Mouse (Mus musculus): Measurements from ENCODE around the gene Arid5b. TPM values are rescaled to one million over a fixed set of nuclear protein-coding genes. Genes with fewer than 3 reads are reported as not detected.

Gene Arid5b
- polyA plus RNA-seq, 1 experiment from 2014 or later = 18.9 TPM

GRCm38 (mm10) chr10:68156646-68157245 lies 121.8 kb downstream of the Arid5b start:
- Histone ChIP-seq H3K9me3 (replicated peaks) (no peaks in the 10 kb centered on the region), H3K27me3 (replicated peaks) (no peaks in the 10 kb centered on the region), H3K9ac (no peak overlapping the region), H3K4me3 (no peak overlapping the region), H3K36me3 (peaks cover 2% of the 10 kb centered on the region; the same call in 1 of the 2 replicates), H3K4me1 (replicated peaks) (peaks cover 33% of the 10 kb centered on the region), H3K4me2 (no peak overlapping the region), H3K27ac (ENCODE audit: poor library complexity, severe bottlenecking) (no peak overlapping the region; the same call in 1 of the 2 replicates)
- 50% methylated on average over 10 of the region's 10 CpGs for WGBS
- ATAC-seq (ENCODE audit: insufficient number of reproducible peaks, low FRiP score) = no peak

DNA sequence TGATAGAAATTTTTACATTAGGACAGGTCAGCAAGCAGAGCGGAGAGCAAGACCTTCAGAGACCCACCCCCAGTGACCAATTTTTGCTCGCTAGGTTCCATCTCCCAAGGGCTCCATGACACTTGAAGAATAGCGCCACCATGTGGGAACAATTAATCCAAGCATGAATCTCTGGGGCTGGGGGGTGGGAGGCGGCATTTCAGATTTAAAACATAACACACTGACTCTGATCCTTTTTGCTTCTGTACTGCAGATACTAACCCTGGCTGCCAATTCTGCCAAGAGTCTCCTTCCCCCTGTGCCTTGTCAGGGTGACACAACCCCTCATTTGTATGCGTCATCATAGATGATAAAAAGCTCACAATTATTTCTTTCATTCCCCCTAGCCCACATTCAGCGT lies 122.4 kb downstream of the Arid5b start:
- Histone ChIP-seq H3K4me2 (no peak overlapping the region), H3K9me3 (replicated peaks) (no peaks in the 10 kb centered on the region), H3K27me3 (replicated peaks) (no peaks in the 10 kb centered on the region), H3K9ac (no peak overlapping the region), H3K36me3 (peaks cover 7% of the 10 kb centered on the region; the same call in 1 of the 2 replicates), H3K4me1 (replicated peaks) (peaks cover 33% of the 10 kb centered on the region), H3K27ac (ENCODE audit: poor library complexity, severe bottlenecking) (no peak overlapping the region), H3K4me3 (no peak overlapping the region)
- no peak for ATAC-seq (ENCODE audit: insufficient number of reproducible peaks, low FRiP score)
- WGBS = 69% methylated on average over 6 of the region's 6 CpGs

DNA sequence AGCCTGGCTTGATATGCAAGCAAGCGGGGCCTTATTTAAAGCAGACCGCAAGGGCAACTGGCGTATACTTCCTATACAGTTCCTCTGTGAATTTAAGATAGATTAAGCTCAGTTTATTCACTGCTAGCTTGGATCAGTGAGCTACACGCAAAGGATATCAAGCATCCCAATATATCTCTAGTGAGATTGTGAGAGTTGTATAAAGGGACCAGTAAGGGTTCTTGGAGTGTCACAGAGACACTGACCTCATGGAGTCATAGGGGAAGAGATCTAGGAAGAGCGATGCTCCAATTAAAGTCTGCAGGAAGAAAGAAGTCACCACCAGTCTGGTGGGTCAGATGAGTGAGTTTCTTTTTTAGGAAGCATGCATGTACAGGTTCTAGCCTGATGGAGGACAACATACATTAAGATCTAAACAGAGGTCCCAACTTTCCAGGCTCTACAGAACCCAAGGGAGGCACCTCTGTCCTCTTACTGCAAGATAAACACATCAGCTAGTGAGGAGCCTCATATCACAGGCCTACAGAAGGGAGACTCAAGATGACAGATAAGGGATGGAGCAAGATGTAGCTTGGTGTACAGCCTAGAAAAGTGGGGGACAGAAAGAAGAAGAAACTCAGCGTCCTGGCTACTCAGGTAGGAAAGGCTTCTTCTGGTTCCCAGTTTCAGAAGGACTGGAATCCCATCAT lies 123.0 kb downstream of the Arid5b start:
- ATAC-seq (ENCODE audit: insufficient number of reproducible peaks, low FRiP score) = peak; percentile 80; the same call in 1 of the 2 replicates
- H3K4me3 ChIP-seq = no peak overlapping the region
- H3K4me1 ChIP-seq (replicated peaks) = peaks cover 33% of the 10 kb centered on the region
- H3K9me3 ChIP-seq (replicated peaks) = no peaks in the 10 kb centered on the region
- no peak overlapping the region for H3K9ac ChIP-seq
- no peaks in the 10 kb centered on the region for H3K27me3 ChIP-seq (replicated peaks)
- H3K36me3 ChIP-seq = peaks cover 7% of the 10 kb centered on the region; the same call in 1 of the 2 replicates
- 84% methylated on average over 6 of the region's 6 CpGs for WGBS
- H3K4me2 ChIP-seq = no peak overlapping the region
- no peak overlapping the region for H3K27ac ChIP-seq (ENCODE audit: poor library complexity, severe bottlenecking)

DNA sequence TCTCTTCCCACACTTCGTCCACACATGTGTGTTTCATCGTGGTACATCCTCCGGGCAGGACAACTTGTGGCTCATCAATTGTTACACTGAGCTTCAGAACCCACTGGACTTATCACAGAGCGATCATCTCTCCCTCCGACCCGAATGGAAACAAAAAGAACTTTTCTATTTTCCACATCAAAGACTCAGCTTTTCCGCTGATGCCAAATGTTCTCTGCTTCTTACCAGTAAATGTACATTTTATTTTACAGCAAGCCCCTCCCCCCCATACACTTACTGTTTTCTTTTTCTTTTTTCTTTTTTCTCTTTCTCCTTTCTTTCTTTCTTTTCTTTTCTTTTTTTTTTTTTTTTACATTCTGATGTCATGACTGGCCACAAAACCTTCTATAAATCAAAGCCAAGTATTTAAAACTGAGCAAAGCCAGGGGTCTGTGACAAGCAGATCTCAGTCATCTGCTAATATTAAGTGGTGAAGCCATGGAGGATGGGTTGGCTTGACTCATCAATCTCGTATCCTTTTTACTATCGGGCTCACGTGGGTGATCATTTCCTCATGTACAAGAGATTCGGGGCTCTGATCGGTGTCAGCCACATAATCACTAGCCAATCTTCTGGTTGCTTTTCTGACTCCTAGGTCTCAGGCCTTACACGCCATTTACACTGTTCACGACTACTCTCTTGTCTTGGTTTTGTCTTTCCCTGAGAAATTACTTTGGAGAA lies 124.3 kb downstream of the Arid5b start:
- no peak for ATAC-seq (ENCODE audit: insufficient number of reproducible peaks, low FRiP score)
- H3K27ac ChIP-seq (ENCODE audit: poor library complexity, severe bottlenecking) = no peak overlapping the region
- no peak overlapping the region for H3K4me2 ChIP-seq
- H3K36me3 ChIP-seq = peaks cover 7% of the 10 kb centered on the region; the same call in 1 of the 2 replicates
- no peaks in the 10 kb centered on the region for H3K27me3 ChIP-seq (replicated peaks)
- no peak overlapping the region for H3K9ac ChIP-seq
- peaks cover 32% of the 10 kb centered on the region for H3K4me1 ChIP-seq (replicated peaks)
- no peaks in the 10 kb centered on the region for H3K9me3 ChIP-seq (replicated peaks)
- WGBS = 90% methylated on average over 14 of the region's 14 CpGs
- H3K4me3 ChIP-seq = no peak overlapping the region

DNA sequence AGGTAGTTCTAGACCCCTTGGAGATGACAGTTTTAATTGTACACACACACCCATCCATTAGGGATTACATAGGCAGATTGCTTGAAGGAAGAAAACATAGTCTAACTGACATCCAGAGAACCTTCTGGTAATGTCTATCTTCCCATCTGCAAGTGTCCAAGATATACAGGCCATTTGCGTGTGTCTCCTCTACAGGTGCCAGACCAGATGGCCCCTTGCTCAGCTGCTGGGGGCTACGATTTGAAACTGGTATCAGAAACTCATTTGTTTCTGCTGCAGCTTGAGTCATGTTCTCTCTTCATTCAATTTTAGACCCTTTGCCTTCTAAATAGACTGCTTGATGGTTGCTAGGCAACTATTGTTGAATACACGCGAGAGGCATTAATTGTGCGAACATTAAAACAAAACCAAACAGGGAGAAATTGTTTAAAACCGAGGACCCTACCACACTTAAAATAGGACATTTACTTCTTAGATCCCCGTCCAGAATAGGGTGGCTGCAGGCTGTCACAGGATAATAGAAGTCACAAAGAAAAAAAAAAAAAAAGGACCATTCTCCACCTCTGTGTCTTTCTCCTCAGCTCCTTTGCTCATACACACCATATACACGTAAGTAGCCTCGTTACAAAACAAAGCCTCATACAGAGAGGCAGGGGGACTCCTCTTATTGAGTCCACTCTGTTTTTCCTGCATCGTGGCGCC lies 125.0 kb downstream of the Arid5b start:
- H3K27ac ChIP-seq (ENCODE audit: poor library complexity, severe bottlenecking) = no peak overlapping the region
- no peak for ATAC-seq (ENCODE audit: insufficient number of reproducible peaks, low FRiP score)
- H3K4me3 ChIP-seq = no peak overlapping the region
- H3K9ac ChIP-seq = no peak overlapping the region
- no peak overlapping the region for H3K4me2 ChIP-seq
- no peaks in the 10 kb centered on the region for H3K27me3 ChIP-seq (replicated peaks)
- H3K4me1 ChIP-seq (replicated peaks) = peaks cover 27% of the 10 kb centered on the region
- WGBS = 87% methylated on average over 11 of the region's 11 CpGs
- peaks cover 7% of the 10 kb centered on the region; the same call in 1 of the 2 replicates for H3K36me3 ChIP-seq
- H3K9me3 ChIP-seq (replicated peaks) = no peaks in the 10 kb centered on the region

GRCm38 (mm10) chr10:68148495-68148894 lies 130.0 kb downstream of the Arid5b start:
- Histone ChIP-seq H3K4me3 (no peak overlapping the region), H3K9ac (no peak overlapping the region), H3K4me1 (replicated peaks) (peaks cover 15% of the 10 kb centered on the region), H3K4me2 (no peak overlapping the region), H3K27ac (ENCODE audit: poor library complexity, severe bottlenecking) (no peak overlapping the region), H3K36me3 (peaks cover 7% of the 10 kb centered on the region; the same call in 1 of the 2 replicates), H3K27me3 (replicated peaks) (no peaks in the 10 kb centered on the region), H3K9me3 (replicated peaks) (no peaks in the 10 kb centered on the region)
- 77% methylated on average over 6 of the region's 6 CpGs for WGBS
- ATAC-seq (ENCODE audit: insufficient number of reproducible peaks, low FRiP score) = no peak

GRCm38 (mm10) chr10:68147730-68148129 lies 130.8 kb downstream of the Arid5b start:
- H3K27ac ChIP-seq (ENCODE audit: poor library complexity, severe bottlenecking) = no peak overlapping the region
- H3K9ac ChIP-seq = no peak overlapping the region
- ATAC-seq (ENCODE audit: insufficient number of reproducible peaks, low FRiP score) = no peak
- WGBS = 56% methylated on average over 6 of the region's 6 CpGs
- H3K36me3 ChIP-seq = peaks cover 7% of the 10 kb centered on the region; the same call in 1 of the 2 replicates
- no peaks in the 10 kb centered on the region for H3K27me3 ChIP-seq (replicated peaks)
- H3K4me3 ChIP-seq = no peak overlapping the region
- H3K4me1 ChIP-seq (replicated peaks) = peaks cover 15% of the 10 kb centered on the region
- H3K9me3 ChIP-seq (replicated peaks) = no peaks in the 10 kb centered on the region
- no peak overlapping the region for H3K4me2 ChIP-seq

- no peaks in the 10 kb centered on the region for H3K9me3 ChIP-seq (replicated peaks)
- ATAC-seq (ENCODE audit: insufficient number of reproducible peaks, low FRiP score) = no peak
- no peak overlapping the region for H3K4me2 ChIP-seq
- peaks cover 15% of the 10 kb centered on the region for H3K4me1 ChIP-seq (replicated peaks)
- no peaks in the 10 kb centered on the region for H3K27me3 ChIP-seq (replicated peaks)
- 11% methylated on average over 5 of the region's 5 CpGs for WGBS
- H3K4me3 ChIP-seq = no peak overlapping the region
- no peak overlapping the region for H3K27ac ChIP-seq (ENCODE audit: poor library complexity, severe bottlenecking)
- H3K36me3 ChIP-seq = peaks cover 6% of the 10 kb centered on the region; the same call in 1 of the 2 replicates
- no peak overlapping the region for H3K9ac ChIP-seq
Measured at GRCm38 (mm10) chr10:68146842-68147241, 131.7 kb downstream of the Arid5b start.

DNA sequence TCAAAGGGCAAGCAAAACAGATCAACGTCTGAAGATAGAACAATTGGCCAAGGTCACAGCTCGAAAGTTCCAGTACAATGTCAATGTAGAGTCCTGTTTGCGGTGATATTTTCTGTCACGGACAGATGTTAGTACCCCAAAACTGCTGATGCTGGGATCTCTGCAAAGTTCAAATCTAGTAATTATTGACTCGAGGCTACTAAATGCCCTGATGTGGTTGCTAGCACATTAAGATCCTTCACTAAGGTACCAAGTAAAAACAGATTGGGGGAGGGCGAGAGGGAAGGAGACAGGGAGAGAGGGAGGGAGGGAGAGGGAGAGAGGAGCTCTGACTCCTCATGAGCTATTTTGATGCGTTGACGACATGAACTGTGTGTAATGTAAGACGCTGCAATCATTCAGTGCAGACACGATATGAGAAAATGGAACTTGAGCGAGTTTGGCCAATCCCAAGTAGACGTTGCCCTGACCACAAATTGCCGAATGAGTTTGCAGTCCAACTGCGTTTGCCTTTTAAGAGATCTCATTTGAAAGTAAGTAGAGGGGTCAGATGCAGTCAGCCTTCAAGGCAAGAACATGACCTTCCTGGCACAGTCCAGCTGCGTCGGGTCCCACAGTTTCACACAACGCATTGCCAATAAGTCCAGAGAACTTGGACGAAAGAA lies 133.1 kb downstream of the Arid5b start:
- H3K9ac ChIP-seq = no peak overlapping the region
- H3K4me2 ChIP-seq = no peak overlapping the region
- H3K27ac ChIP-seq (ENCODE audit: poor library complexity, severe bottlenecking) = no peak overlapping the region
- WGBS = 74% methylated on average over 18 of the region's 18 CpGs
- H3K36me3 ChIP-seq = no peaks in the 10 kb centered on the region
- no peak overlapping the region for H3K4me3 ChIP-seq
- no peaks in the 10 kb centered on the region for H3K27me3 ChIP-seq (replicated peaks)
- no peaks in the 10 kb centered on the region for H3K9me3 ChIP-seq (replicated peaks)
- no peak for ATAC-seq (ENCODE audit: insufficient number of reproducible peaks, low FRiP score)
- H3K4me1 ChIP-seq (replicated peaks) = peaks cover 17% of the 10 kb centered on the region

GRCm38 (mm10) chr10:68142501-68142900 lies 136.0 kb downstream of the Arid5b start:
- Histone ChIP-seq H3K9me3 (replicated peaks) (no peaks in the 10 kb centered on the region), H3K9ac (no peak overlapping the region), H3K36me3 (0 out of 2 replicates have a peak, but pooled peaks cover 6% of the 10 kb centered on the region), H3K4me2 (no peak overlapping the region), H3K4me1 (replicated peaks) (peaks cover 26% of the 10 kb centered on the region), H3K27ac (ENCODE audit: poor library complexity, severe bottlenecking) (no peak overlapping the region), H3K27me3 (replicated peaks) (no peaks in the 10 kb centered on the region), H3K4me3 (no peak overlapping the region)
- ATAC-seq (ENCODE audit: insufficient number of reproducible peaks, low FRiP score) = no peak
- 71% methylated on average over 4 of the region's 4 CpGs for WGBS

All from heart, embryonic 12.5 days (tissue).